Mouse (Mus musculus): Measurements from ENCODE around the gene Krtap13. TPM values are rescaled to one million over a fixed set of nuclear protein-coding genes. Genes with fewer than 3 reads are reported as not detected.
"Not testable (repeated sequence)": the region's sequence is repeated elsewhere in the genome, so short reads cannot be mapped to it uniquely, and the experiment has no call there.

Krtap13 gene
- not detected in 2 replicates for total RNA-seq (2014; rRNA removed)
- not detected in 2 replicates for polyA plus RNA-seq (2015; fragmentation: Nextera tagmentation; extraction: Ambion mirVana)

DNA sequence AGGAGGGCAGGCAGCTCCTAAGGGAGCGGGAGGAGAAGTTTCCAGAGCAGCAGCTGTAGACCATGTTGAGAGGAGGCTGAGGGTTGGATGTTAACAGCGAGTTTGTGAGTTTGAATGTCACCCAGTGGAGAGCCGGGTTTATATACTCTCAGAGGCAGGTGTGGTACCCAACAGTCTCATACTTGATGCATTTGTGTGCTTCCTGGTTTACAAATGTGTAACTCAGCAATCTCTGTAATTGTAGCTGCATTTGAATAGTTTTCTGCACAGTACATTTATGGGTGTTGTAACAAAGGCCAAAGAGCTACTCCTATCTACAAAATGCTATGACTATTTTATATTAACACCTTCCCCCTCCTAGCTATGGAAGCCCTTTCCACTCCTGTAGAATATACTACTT lies at the start of gene Krtap13:
Krtap13 (minus strand) TSS at position 101 of the 400 bp plus-strand sequence.
- not testable (repeated sequence) for ATAC-seq; H3K9me3 ChIP-seq (ENCODE audit: low read length); H3K27me3 ChIP-seq (ENCODE audit: insufficient read depth, low read length); DNase-seq (ENCODE audit: low spot score); H3K4me1 ChIP-seq (ENCODE audit: insufficient read depth, low read length); H3K27ac ChIP-seq; H3K36me3 ChIP-seq (ENCODE audit: insufficient read depth, low read length); H3K4me3 ChIP-seq (ENCODE audit: low read length); H3K4me2 ChIP-seq (ENCODE audit: low read depth, low read length); H3K9ac ChIP-seq (replicated peaks; ENCODE audit: low read length)
- 85% methylated on average over 3 of the region's 3 CpGs for WGBS

DNA sequence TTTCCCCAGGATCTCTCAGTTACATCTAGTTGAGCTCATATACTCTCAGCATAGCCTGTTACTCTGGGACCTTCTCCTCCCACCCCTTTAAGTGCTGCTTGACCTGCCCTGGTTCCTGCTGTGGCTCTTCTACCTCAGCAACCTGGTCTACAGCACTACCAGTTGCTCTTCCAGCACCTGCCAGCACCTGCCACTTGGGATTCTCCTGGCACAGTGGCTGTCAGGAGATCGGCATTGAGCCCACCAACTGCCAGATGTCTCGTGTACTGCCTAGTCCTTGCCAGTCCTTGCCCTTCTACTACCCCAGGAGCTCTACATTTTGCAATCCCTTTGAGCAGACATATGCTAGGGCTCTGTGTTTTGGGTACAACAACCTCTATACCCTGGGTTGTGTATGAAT lies 35.4 kb upstream of the Krtap13 start:
- TF ChIP-seq CTCF (IDR thresholded peaks at IDR 0.05; ENCODE audit: low read depth) = no peak
- no peak overlapping the region for H3K27ac ChIP-seq
- H3K4me1 ChIP-seq (ENCODE audit: insufficient read depth, low read length) = no peaks in the 10 kb centered on the region
- DNase-seq (ENCODE audit: low spot score) (peak; percentile 8), ATAC-seq (no peak)
- no peaks in the 10 kb centered on the region for H3K9me3 ChIP-seq (ENCODE audit: low read length)
- no peaks in the 10 kb centered on the region for H3K27me3 ChIP-seq (ENCODE audit: insufficient read depth, low read length)
- no peak overlapping the region for H3K4me2 ChIP-seq (ENCODE audit: low read depth, low read length)
- H3K9ac ChIP-seq (replicated peaks; ENCODE audit: low read length) = no peak overlapping the region
- H3K36me3 ChIP-seq (ENCODE audit: insufficient read depth, low read length) = no peaks in the 10 kb centered on the region
- H3K4me3 ChIP-seq (ENCODE audit: low read length) = no peak overlapping the region
- 60% methylated on average over 2 of the region's 2 CpGs for WGBS

DNA sequence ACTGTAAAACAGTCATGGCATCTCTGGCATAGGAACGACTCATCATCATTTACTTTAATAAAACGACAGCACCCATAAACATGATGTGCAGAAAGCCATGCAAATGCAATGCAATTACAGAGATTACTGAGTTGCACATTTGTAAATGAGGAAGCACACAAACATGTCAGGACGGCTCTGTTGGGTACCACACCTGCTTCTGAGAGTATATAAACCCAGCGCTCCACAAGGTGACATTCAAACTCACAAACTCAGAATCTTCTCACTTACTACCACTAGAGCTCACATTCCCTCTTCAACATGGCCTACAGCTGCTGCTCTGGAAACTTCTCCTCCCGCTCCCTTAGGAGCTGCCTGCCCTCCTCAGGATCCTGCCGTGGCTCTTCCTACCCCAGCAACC lies 26.2 kb upstream of the Krtap13 start, which contains the start of gene Gm5965:
Gm5965 (plus strand) TSS at position 301 of the 400 bp plus-strand sequence.
- Histone ChIP-seq H3K4me2 (ENCODE audit: low read depth, low read length) (no peak within 1 kb of the TSS), H3K4me3 (ENCODE audit: low read length) (no peak within 1 kb of the TSS), H3K27me3 (ENCODE audit: insufficient read depth, low read length) (no peaks in the 10 kb centered on the region), H3K9me3 (ENCODE audit: low read length) (no peaks in the 10 kb centered on the region), H3K9ac (replicated peaks; ENCODE audit: low read length) (no peak within 1 kb of the TSS), H3K4me1 (ENCODE audit: insufficient read depth, low read length) (no peaks in the 10 kb centered on the region), H3K36me3 (ENCODE audit: insufficient read depth, low read length) (no peaks in the 10 kb centered on the region), H3K27ac (no peak within 1 kb of the TSS)
- no peak for DNase-seq (ENCODE audit: low spot score)
- no peak for TF ChIP-seq CTCF (IDR thresholded peaks at IDR 0.05; ENCODE audit: low read depth)
- 94% methylated on average over 5 of the region's 6 CpGs for WGBS
- no peak for ATAC-seq

DNA sequence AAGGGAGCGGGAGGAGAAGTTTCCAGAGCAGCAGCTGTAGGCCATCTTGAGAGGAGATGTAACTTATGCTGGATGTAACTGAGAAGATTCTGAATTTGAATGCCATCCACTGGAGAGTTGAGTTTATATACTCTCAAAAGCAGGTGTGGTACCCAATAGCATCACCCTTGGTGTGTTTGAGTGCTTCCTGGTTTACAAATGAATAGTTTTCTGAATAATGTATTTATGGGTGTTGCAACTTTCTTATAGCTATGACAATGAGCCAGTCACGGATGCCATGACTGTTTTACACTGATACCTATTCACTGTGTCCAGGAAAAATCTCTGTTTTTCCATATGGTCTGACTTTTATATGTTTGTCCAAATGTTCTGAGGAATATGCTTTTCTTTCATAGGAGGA lies 22.7 kb upstream of the Krtap13 start, which contains the start of gene 2310057N15Rik:
2310057N15Rik (minus strand) TSS at position 101 of the 400 bp plus-strand sequence.
- DNase-seq (ENCODE audit: low spot score) = no peak
- WGBS = 91% methylated on average over 2 of the region's 2 CpGs
- Histone ChIP-seq H3K36me3 (ENCODE audit: insufficient read depth, low read length) (no peaks in the 10 kb centered on the region), H3K27ac (no peak within 1 kb of the TSS), H3K9ac (replicated peaks; ENCODE audit: low read length) (no peak within 1 kb of the TSS), H3K4me1 (ENCODE audit: insufficient read depth, low read length) (no peaks in the 10 kb centered on the region), H3K4me2 (ENCODE audit: low read depth, low read length) (no peak within 1 kb of the TSS), H3K9me3 (ENCODE audit: low read length) (no peaks in the 10 kb centered on the region), H3K27me3 (ENCODE audit: insufficient read depth, low read length) (no peaks in the 10 kb centered on the region), H3K4me3 (ENCODE audit: low read length) (no peak within 1 kb of the TSS)
- TF ChIP-seq CTCF (IDR thresholded peaks at IDR 0.05; ENCODE audit: low read depth) = no peak
- ATAC-seq = no peak

DNA sequence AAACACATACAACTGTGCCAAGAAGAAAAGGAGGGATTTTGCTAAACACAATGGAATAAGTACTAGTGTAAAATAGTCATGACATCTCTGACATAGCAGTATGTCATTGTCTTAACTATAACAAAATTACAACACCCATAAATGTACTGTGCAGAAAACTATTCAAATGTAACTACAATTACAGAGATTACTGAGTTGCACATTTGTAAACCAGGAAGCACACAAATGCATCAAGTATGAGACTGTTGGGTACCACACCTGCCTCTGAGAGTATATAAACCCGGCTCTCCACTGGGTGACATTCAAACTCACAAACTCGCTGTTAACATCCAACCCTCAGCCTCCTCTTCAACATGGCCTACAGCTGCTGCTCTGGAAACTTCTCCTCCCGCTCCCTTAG lies 7.1 kb upstream of the Krtap13 start, which contains the start of gene 2310034C09Rik:
2310034C09Rik (plus strand) TSS at position 301 of the 400 bp plus-strand sequence.
- not testable (repeated sequence) for H3K27ac ChIP-seq; H3K9ac ChIP-seq (replicated peaks; ENCODE audit: low read length); H3K4me3 ChIP-seq (ENCODE audit: low read length); H3K36me3 ChIP-seq (ENCODE audit: insufficient read depth, low read length); DNase-seq (ENCODE audit: low spot score); H3K4me2 ChIP-seq (ENCODE audit: low read depth, low read length); H3K27me3 ChIP-seq (ENCODE audit: insufficient read depth, low read length); H3K9me3 ChIP-seq (ENCODE audit: low read length); H3K4me1 ChIP-seq (ENCODE audit: insufficient read depth, low read length); ATAC-seq
- 83% methylated on average over 3 of the region's 3 CpGs for WGBS

DNA sequence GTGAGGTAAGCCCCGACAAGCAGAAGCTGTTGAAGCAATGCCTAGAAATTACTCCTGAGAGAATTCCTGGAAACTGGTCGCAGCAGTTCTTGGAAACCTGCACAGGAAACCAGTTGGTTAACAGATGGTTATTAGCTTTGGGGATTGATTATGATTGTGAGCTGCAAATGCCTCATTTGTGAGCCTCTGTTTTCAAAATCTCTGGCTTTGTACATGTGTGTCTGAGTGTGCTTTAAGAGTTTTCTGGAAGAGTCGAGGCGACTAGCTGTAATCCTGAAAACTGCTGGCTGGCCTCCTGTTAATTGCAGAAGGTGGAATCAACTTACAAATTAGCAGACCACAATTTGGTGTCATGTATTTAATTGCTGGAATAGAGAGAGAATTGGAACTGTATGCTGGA lies 3.5 kb downstream of the Krtap13 start:
- Histone ChIP-seq H3K4me3 (ENCODE audit: low read length) (no peak overlapping the region), H3K4me1 (ENCODE audit: insufficient read depth, low read length) (no peaks in the 10 kb centered on the region), H3K9me3 (ENCODE audit: low read length) (no peaks in the 10 kb centered on the region), H3K4me2 (ENCODE audit: low read depth, low read length) (no peak overlapping the region), H3K27me3 (ENCODE audit: insufficient read depth, low read length) (no peaks in the 10 kb centered on the region), H3K36me3 (ENCODE audit: insufficient read depth, low read length) (no peaks in the 10 kb centered on the region), H3K27ac (no peak overlapping the region), H3K9ac (replicated peaks; ENCODE audit: low read length) (no peak overlapping the region)
- no peak for DNase-seq (ENCODE audit: low spot score)
- TF ChIP-seq CTCF (IDR thresholded peaks at IDR 0.05; ENCODE audit: low read depth) = no peak
- no peak for ATAC-seq
- 56% methylated on average over 4 of the region's 4 CpGs for WGBS

DNA sequence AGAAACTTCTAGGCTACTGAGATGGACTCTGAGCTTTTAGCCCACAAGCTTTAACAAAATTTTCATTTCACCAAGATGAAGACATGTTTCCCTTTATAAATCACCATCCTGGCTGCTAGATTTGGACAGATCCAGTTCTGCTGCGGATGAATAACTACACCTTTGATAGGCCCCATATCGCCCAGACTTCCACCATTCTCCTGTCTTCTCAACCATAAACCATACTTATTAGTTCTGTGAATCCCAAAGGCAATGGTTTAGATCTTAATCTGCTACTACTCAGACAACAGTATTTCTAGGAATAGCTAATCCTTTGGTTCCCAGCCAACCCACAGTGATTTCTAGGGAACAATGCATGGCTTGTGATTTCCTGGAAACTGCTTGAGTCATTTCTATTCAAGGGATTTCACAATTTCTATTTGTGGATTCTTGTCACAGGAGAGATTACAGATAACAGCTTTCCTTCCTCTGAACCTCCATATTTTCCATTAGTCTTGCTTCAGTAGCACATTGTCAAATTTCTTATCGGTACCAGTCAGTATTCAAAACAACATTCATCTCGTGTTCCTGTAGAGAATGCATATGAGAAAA lies 6.6 kb downstream of the Krtap13 start:
- Histone ChIP-seq H3K27me3 (ENCODE audit: insufficient read depth, low read length) (no peaks in the 10 kb centered on the region), H3K9me3 (ENCODE audit: low read length) (no peaks in the 10 kb centered on the region), H3K4me1 (ENCODE audit: insufficient read depth, low read length) (no peaks in the 10 kb centered on the region), H3K4me2 (ENCODE audit: low read depth, low read length) (no peak overlapping the region), H3K27ac (no peak overlapping the region), H3K9ac (replicated peaks; ENCODE audit: low read length) (no peak overlapping the region), H3K36me3 (ENCODE audit: insufficient read depth, low read length) (no peaks in the 10 kb centered on the region), H3K4me3 (ENCODE audit: low read length) (no peak overlapping the region)
- TF ChIP-seq CTCF (IDR thresholded peaks at IDR 0.05; ENCODE audit: low read depth) = no peak
- no peak for ATAC-seq
- 68% methylated on average over 4 of the region's 4 CpGs for WGBS
- DNase-seq (ENCODE audit: low spot score) = peak; percentile 35

Data from hindbrain, postnatal 0 days (tissue).